Mouse (Mus musculus) CH12.LX (cell line): Measurements from ENCODE around the gene Alcam. TPM values are rescaled to one million over a fixed set of nuclear protein-coding genes. Genes with fewer than 3 reads are reported as not detected.
A peak's percentile ranks its signal among the peaks of the same experiment; 100 is the strongest.

Source experiments
- DNase-seq: peaks from one replicate; pipeline ENCODE4 v3.0.0-alpha.2; 2013; ENCODE audit errors: extremely low read depth
- H3K27ac ChIP-seq: 2 replicates; pipeline ENCODE4 v1.5.1; 2012; ENCODE audit warnings: low read depth, mild to moderate bottlenecking, control low read depth, moderate library complexity; ENCODE audit not compliant: insufficient read depth
- H3K27me3 ChIP-seq: replicated peaks from 2 replicates; pipeline ENCODE3; 2012; ENCODE audit warnings: inconsistent platforms
- H3K36me3 ChIP-seq, 2 experiments: replicated peaks in 1 of 2; 2 replicates each; pipeline versions ENCODE3 to v1.6.1; 2012; ENCODE audit warnings: inconsistent platforms in 1 of 2, low read length in 1 of 2, mild to moderate bottlenecking in 1 of 2, mixed read lengths in 1 of 2, moderate library complexity in 1 of 2; ENCODE audit not compliant: control insufficient read depth in 1 of 2, insufficient read depth in 1 of 2
- H3K4me1 ChIP-seq, 2 experiments: 2 replicates each; pipeline ENCODE4 v1.6.1; 2012; ENCODE audit warnings: inconsistent platforms in 1 of 2, moderate library complexity in 1 of 2; ENCODE audit not compliant: insufficient read depth in 2 of 2, control insufficient read depth in 1 of 2
- H3K4me2 ChIP-seq: 2 replicates; pipeline ENCODE4 v1.6.1; 2012; ENCODE audit warnings: low read depth, mild to moderate bottlenecking, control low read depth; ENCODE audit not compliant: poor library complexity, insufficient read depth, severe bottlenecking
- H3K4me3 ChIP-seq, 3 experiments: fragments of 150-350 bp in 1 of 3; sonication (generic) in 1 of 3; replicated peaks in 1 of 3; 2 replicates each; pipeline versions ENCODE3 to v1.5.1; 2011 to 2012; ENCODE audit warnings: low read depth in 2 of 3, low read length in 2 of 3, mild to moderate bottlenecking in 2 of 3, moderate library complexity in 2 of 3, control low read depth in 1 of 3, improper control_type of control experiment in 1 of 3, inconsistent platforms in 1 of 3, mixed read lengths in 1 of 3; ENCODE audit not compliant: poor library complexity in 1 of 3
- H3K79me2 ChIP-seq: replicated peaks from 2 replicates; pipeline ENCODE4 v1.6.1; 2012; ENCODE audit warnings: mild to moderate bottlenecking, moderate library complexity; ENCODE audit not compliant: control insufficient read depth, poor library complexity, insufficient read depth, severe bottlenecking; ENCODE audit errors: extremely low read depth
- H3K9ac ChIP-seq: 2 replicates; pipeline ENCODE4 v1.6.1; 2012; ENCODE audit warnings: low read depth, mild to moderate bottlenecking, control low read depth, moderate library complexity; ENCODE audit not compliant: insufficient read depth
- H3K9me3 ChIP-seq: replicated peaks from 2 replicates; pipeline ENCODE3; 2012; ENCODE audit warnings: low read length, inconsistent platforms, mixed read lengths
- BHLHE40 ChIP-seq: IDR thresholded peaks from 2 replicates; pipeline ENCODE4 v1.6.1; 2011; ENCODE audit warnings: mild to moderate bottlenecking, low read depth, low read length, improper control_type of control experiment
- CHD1 ChIP-seq: IDR thresholded peaks from 2 replicates; pipeline ENCODE4 v1.6.1; 2012; ENCODE audit warnings: low read depth, low read length, improper control_type of control experiment, inconsistent platforms
- CTCF ChIP-seq, 2 experiments: IDR thresholded peaks in 1 of 2; conservative IDR thresholded peaks in 1 of 2; 2 replicates each; pipeline ENCODE4 v1.5.1; 2011 to 2012; ENCODE audit warnings: low read depth in 2 of 2, low read length in 2 of 2, improper control_type of control experiment in 1 of 2, inconsistent platforms in 1 of 2, mild to moderate bottlenecking in 1 of 2, moderate library complexity in 1 of 2
- HCFC1 ChIP-seq: IDR thresholded peaks from 2 replicates; pipeline ENCODE4 v1.6.1; 2012; ENCODE audit warnings: low read depth, mild to moderate bottlenecking, inconsistent platforms, low read length, improper control_type of control experiment
- JUN ChIP-seq: IDR thresholded peaks from 2 replicates; pipeline ENCODE4 v1.6.1; 2011; ENCODE audit warnings: low read depth, mild to moderate bottlenecking, low read length, improper control_type of control experiment, moderate library complexity; ENCODE audit not compliant: insufficient read depth
- JUND ChIP-seq: conservative IDR thresholded peaks from 2 replicates; pipeline ENCODE4 v1.6.1; 2011; ENCODE audit warnings: low read depth, low read length, improper control_type of control experiment
- MAFK ChIP-seq: IDR thresholded peaks from 2 replicates; pipeline ENCODE4 v1.6.1; 2011; ENCODE audit warnings: low read length, improper control_type of control experiment; ENCODE audit not compliant: insufficient replicate concordance
- MAZ ChIP-seq: IDR thresholded peaks from 2 replicates; pipeline ENCODE4 v1.6.1; 2012; ENCODE audit warnings: low read depth, mild to moderate bottlenecking, inconsistent platforms, low read length, improper control_type of control experiment, moderate library complexity
- MEF2A ChIP-seq: IDR thresholded peaks from 2 replicates; pipeline ENCODE4 v1.6.1; 2014; ENCODE audit warnings: low read depth, mild to moderate bottlenecking, inconsistent platforms, low read length, improper control_type of control experiment, borderline replicate concordance
- MYC ChIP-seq: IDR thresholded peaks from 2 replicates; pipeline ENCODE4 v1.6.1; 2011; ENCODE audit warnings: low read depth, mild to moderate bottlenecking, improper control_type of control experiment, low read length
- RAD21 ChIP-seq: IDR thresholded peaks from 2 replicates; pipeline ENCODE4 v1.6.1; 2011; ENCODE audit warnings: low read depth, mild to moderate bottlenecking, low read length, improper control_type of control experiment, moderate library complexity
- SIN3A ChIP-seq: IDR thresholded peaks from 2 replicates; pipeline ENCODE4 v1.6.1; 2012; ENCODE audit warnings: low read length, improper control_type of control experiment, inconsistent platforms
- SMC3 ChIP-seq: IDR thresholded peaks from 2 replicates; pipeline ENCODE4 v1.6.1; 2011; ENCODE audit warnings: low read depth, low read length, improper control_type of control experiment
- ZC3H11A ChIP-seq: IDR thresholded peaks from 2 replicates; pipeline ENCODE4 v1.6.1; 2012; ENCODE audit warnings: low read depth, mild to moderate bottlenecking, inconsistent platforms, low read length, improper control_type of control experiment
- dilution Hi-C: fragments of 300-500 bp; cut with MboI; formaldehyde crosslinking; loops from 2 replicates; pipeline ENCODE4 v1.14.3; 2020; ENCODE audit warnings: low sequenced_read_pairs; ENCODE audit not compliant: extremely low pct_unique_long_range_greater_than_20kb, extremely low pct_ligation_motif_present
- in situ Hi-C: fragments of 300-500 bp; cut with MboI; formaldehyde crosslinking; loops from 3 replicates; pipeline ENCODE4 v1.14.3; 2019; ENCODE audit warnings: low sequenced_read_pairs, low pct_ligation_motif_present, low pct_unique_long_range_greater_than_20kb, mixed read lengths
- polyA plus RNA-seq: library from polyadenylated mRNA; unstranded; fragments of >175 nt; gene quantifications from 2 replicates; pipeline ENCODE4 v1.2.1, GENCODE M21; 2012; ENCODE audit warnings: low read depth; ENCODE audit not compliant: insufficient read length
- total RNA-seq, 2 experiments: library from RNA; depleted of rRNA; stranded (reverse); fragments of 300-350 nt in 1 of 2; fragments of >200 nt in 1 of 2; gene quantifications; 2 replicates each; pipeline ENCODE4 v1.2.3; 2012 to 2014

The Alcam gene
- total and polyA plus RNA-seq, 3 experiments: 26.3 to 56.7 (median 54.6) TPM

DNA sequence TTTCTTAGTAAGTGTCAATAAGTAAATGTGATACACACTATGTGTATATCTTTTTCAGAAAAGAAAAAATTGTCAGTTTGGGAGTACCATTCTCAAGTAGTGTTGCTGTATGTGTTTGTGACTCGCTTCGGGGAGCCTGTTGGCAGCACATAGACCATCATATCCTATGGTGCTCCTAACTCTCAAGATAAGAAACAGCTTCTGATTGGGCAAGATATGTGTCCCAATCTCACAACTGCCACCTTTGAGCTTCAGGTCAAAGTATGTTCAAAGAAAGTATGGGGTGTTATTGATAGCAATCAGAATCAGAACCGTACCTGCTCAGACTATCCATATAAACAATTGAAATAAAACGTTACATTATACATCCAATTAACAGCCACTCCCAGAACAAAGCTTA lies 202.9 kb downstream of the Alcam start:
- Histone ChIP-seq H3K4me1 (peaks cover 0 to 3% of the 10 kb centered on the region in 2 experiments; a peak in 1 of 4 replicates), H3K9ac (no peak overlapping the region), H3K4me3 (no peak overlapping the region), H3K4me2 (no peak overlapping the region), H3K36me3 (peaks cover 6 to 20% of the 10 kb centered on the region in 2 experiments), H3K27me3 (no peaks in the 10 kb centered on the region), H3K9me3 (no peaks in the 10 kb centered on the region), H3K79me2 (no peaks in the 10 kb centered on the region), H3K27ac (no peak overlapping the region)
- TF ChIP-seq HCFC1: no peak
- no peak for TF ChIP-seq SIN3A
- no peak for TF ChIP-seq BHLHE40
- dilution Hi-C loops: no loop called here
- in situ Hi-C loops: no loop called here
- DNase-seq: no peak

- TF ChIP-seq JUN (no peak), MEF2A (no peak), MYC (no peak), JUND (no peak)
- TF ChIP-seq, all 38 proteins: peak for 0
- Histone ChIP-seq H3K4me2 (no peak overlapping the region), H3K9me3 (no peaks in the 10 kb centered on the region), H3K27me3 (no peaks in the 10 kb centered on the region), H3K36me3 (peaks cover 6 to 17% of the 10 kb centered on the region in 2 experiments), H3K79me2 (no peaks in the 10 kb centered on the region), H3K27ac (no peak overlapping the region), H3K4me1 (peaks cover 0 to 3% of the 10 kb centered on the region in 2 experiments; a peak in 1 of 4 replicates), H3K4me3 (no peak overlapping the region), H3K9ac (no peak overlapping the region)
- in situ Hi-C loops (no loop called here), dilution Hi-C loops (no loop called here)
- no peak for DNase-seq
Observed at GRCm38 (mm10) chr16:52250196-52250595, 203.7 kb downstream of the Alcam start.

DNA sequence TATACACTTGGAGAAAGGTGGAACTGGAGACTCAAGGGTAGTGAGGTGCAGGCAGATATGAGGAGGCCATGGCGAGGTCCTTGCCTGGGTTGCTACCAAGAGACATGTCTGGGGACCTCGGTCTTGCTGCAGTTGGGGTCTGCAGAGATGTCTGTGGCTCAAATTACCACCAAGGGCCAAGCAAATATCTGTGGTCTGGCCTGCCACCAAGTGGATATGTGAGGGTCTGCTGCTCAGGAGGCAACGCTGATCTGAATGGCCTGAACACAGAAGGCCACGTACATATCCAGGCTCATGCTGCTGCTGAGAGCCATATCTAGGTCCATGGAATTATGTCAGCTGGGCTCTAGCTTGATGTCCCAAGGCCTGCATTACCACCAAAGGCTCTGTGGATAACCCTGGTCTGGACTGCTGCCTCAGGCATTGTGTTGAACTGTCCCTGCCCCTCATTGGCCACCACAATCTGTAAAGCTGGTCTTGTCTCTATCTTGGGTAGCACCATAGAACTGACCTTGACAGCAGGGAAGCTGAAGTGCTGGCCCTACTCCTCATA lies 210.4 kb downstream of the Alcam start:
- Histone ChIP-seq H3K27me3 (no peaks in the 10 kb centered on the region), H3K4me1 (no peaks in the 10 kb centered on the region), H3K79me2 (no peaks in the 10 kb centered on the region), H3K36me3 (peaks cover 0 to 1% of the 10 kb centered on the region in 2 experiments), H3K4me3 (no peak overlapping the region), H3K9me3 (no peaks in the 10 kb centered on the region), H3K9ac (no peak overlapping the region), H3K27ac (no peak overlapping the region), H3K4me2 (no peak overlapping the region)
- no peak for DNase-seq
- in situ Hi-C loops (no loop called here), dilution Hi-C loops (no loop called here)
- no peak for TF ChIP-seq MAFK
- TF ChIP-seq ZC3H11A: no peak
- peak; percentile 48 for TF ChIP-seq SMC3
- TF ChIP-seq CTCF (conservative IDR thresholded peaks at IDR 0.05 in 1 of 2, IDR thresholded peaks at IDR 0.05 in 1 of 2; ENCODE audit: low read depth in 2 of 2, low read length in 2 of 2): peak in 1 of 2 experiments; percentile 48; a peak in 2 of 4 replicates
- TF ChIP-seq CHD1: no peak
- peak; percentile 58 for TF ChIP-seq RAD21
- no peak for TF ChIP-seq MAZ
